Mouse (Mus musculus): ENCODE measurements at regions not wholly inside any gene's neighbourhood (a gene's known extent, or its start where the extent isn't known, plus 50 kb on each side); places are given as distances from the start of the nearest gene placed in this dataset.
"Not testable (repeated sequence)": the region's sequence is repeated elsewhere in the genome, so short reads cannot be mapped to it uniquely, and the experiment has no call there.

DNA sequence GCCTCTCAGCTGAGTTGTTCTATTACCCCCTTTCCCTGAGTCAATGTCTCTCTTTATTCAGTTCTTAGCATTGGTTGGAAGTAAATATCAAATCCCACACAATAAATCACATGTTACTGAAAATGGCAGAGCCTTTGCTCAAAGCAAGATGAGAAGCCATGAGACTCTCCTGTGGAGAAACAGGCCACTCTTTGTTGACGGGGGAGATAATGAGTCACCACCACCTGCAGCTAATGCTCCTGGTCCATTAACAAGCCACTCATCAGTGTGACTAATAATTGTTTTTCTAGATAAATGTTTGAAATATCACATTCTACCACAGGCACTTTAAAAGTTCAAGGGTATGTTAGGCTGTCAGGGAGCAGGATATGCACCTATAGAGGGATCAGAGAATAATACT, 61.0 kb upstream of the Galnt18 start:
- DNase-seq = no peak

GRCm38 (mm10) chr7:111838162-111838561, 58.4 kb upstream of the Galnt18 start:
- DNase-seq = no peak

GRCm38 (mm10) chr7:111834356-111834755, 54.6 kb upstream of the Galnt18 start:
- DNase-seq = not testable (repeated sequence)

- DNase-seq = no peak
Measured at GRCm38 (mm10) chr7:111829931-111830330, 50.2 kb upstream of the Galnt18 start.
